Mouse (Mus musculus): ENCODE measurements around the gene Polrmt. TPM values are rescaled to one million over a fixed set of nuclear protein-coding genes. Genes with fewer than 3 reads are reported as not detected.

The Polrmt gene
- total and polyA plus RNA-seq, 2 experiments from 2014 or later, result 26.3 to 56.2 TPM

GRCm38 (mm10) chr10:79738259-79738658 lies 8.1 kb downstream of the Polrmt start:
- H3K27me3 ChIP-seq (ENCODE audit: control insufficient read depth, insufficient read depth, low read length), result no peaks in the 10 kb centered on the region
- H3K4me2 ChIP-seq (ENCODE audit: low read depth, low read length), result no peak overlapping the region
- TF ChIP-seq EP300 (IDR thresholded peaks at IDR 0.05; ENCODE audit: low read depth), result no peak
- peak; percentile 38 for TF ChIP-seq CTCF (IDR thresholded peaks at IDR 0.05; ENCODE audit: low read depth)
- no peak overlapping the region for H3K9ac ChIP-seq (replicated peaks; ENCODE audit: low read depth, low read length)
- no peaks in the 10 kb centered on the region for H3K4me1 ChIP-seq (ENCODE audit: control insufficient read depth, insufficient read depth)
- H3K4me3 ChIP-seq (ENCODE audit: low read depth, low read length), result no peak overlapping the region
- WGBS, result 94% methylated on average over 10 of the region's 10 CpGs
- peaks cover 85% of the 10 kb centered on the region for H3K36me3 ChIP-seq (replicated peaks; ENCODE audit: control insufficient read depth, insufficient read depth, low read length)
- peaks cover 7% of the 10 kb centered on the region; the same call in 1 of the 2 replicates for H3K9me3 ChIP-seq (replicated peaks; ENCODE audit: control insufficient read depth, low read length)
- no peak for ATAC-seq (ENCODE audit: insufficient read depth, low read depth)
- H3K27ac ChIP-seq (ENCODE audit: low read depth), result no peak overlapping the region
- DNase-seq (ENCODE audit: low spot score), result no peak

GRCm38 (mm10) chr10:79736706-79737105 lies 9.7 kb downstream of the Polrmt start:
- Histone ChIP-seq H3K4me3 (ENCODE audit: low read depth, low read length) (no peak overlapping the region), H3K27ac (ENCODE audit: low read depth) (no peak overlapping the region), H3K27me3 (ENCODE audit: control insufficient read depth, insufficient read depth, low read length) (no peaks in the 10 kb centered on the region), H3K4me1 (ENCODE audit: control insufficient read depth, insufficient read depth) (no peaks in the 10 kb centered on the region), H3K9ac (replicated peaks; ENCODE audit: low read depth, low read length) (no peak overlapping the region), H3K9me3 (replicated peaks; ENCODE audit: control insufficient read depth, low read length) (peaks cover 7% of the 10 kb centered on the region; the same call in 1 of the 2 replicates), H3K36me3 (replicated peaks; ENCODE audit: control insufficient read depth, insufficient read depth, low read length) (peaks cover 71% of the 10 kb centered on the region), H3K4me2 (ENCODE audit: low read depth, low read length) (no peak overlapping the region)
- TF ChIP-seq CTCF (IDR thresholded peaks at IDR 0.05; ENCODE audit: low read depth) (no peak), EP300 (IDR thresholded peaks at IDR 0.05; ENCODE audit: low read depth) (no peak)
- no peak for DNase-seq (ENCODE audit: low spot score)
- ATAC-seq (ENCODE audit: insufficient read depth, low read depth), result no peak
- 88% methylated on average over 14 of the region's 14 CpGs for WGBS

- no peak overlapping the region for H3K4me2 ChIP-seq (ENCODE audit: low read depth, low read length)
- DNase-seq (ENCODE audit: low spot score) (no peak), ATAC-seq (ENCODE audit: insufficient read depth, low read depth) (peak; percentile 28; the same call in 1 of the 2 replicates)
- H3K36me3 ChIP-seq (replicated peaks; ENCODE audit: control insufficient read depth, insufficient read depth, low read length), result peaks cover 58% of the 10 kb centered on the region
- peaks cover 7% of the 10 kb centered on the region; the same call in 1 of the 2 replicates for H3K9me3 ChIP-seq (replicated peaks; ENCODE audit: control insufficient read depth, low read length)
- no peaks in the 10 kb centered on the region for H3K4me1 ChIP-seq (ENCODE audit: control insufficient read depth, insufficient read depth)
- no peak overlapping the region for H3K4me3 ChIP-seq (ENCODE audit: low read depth, low read length)
- H3K9ac ChIP-seq (replicated peaks; ENCODE audit: low read depth, low read length), result no peak overlapping the region
- no peaks in the 10 kb centered on the region for H3K27me3 ChIP-seq (ENCODE audit: control insufficient read depth, insufficient read depth, low read length)
- no peak for TF ChIP-seq EP300 (IDR thresholded peaks at IDR 0.05; ENCODE audit: low read depth)
- peak; percentile 14; the same call in 1 of the 2 replicates for TF ChIP-seq CTCF (IDR thresholded peaks at IDR 0.05; ENCODE audit: low read depth)
- WGBS, result 29% methylated on average over 35 of the region's 52 CpGs
- no peak overlapping the region for H3K27ac ChIP-seq (ENCODE audit: low read depth)
Measured at GRCm38 (mm10) chr10:79735361-79735760, 11.0 kb downstream of the Polrmt start.

GRCm38 (mm10) chr10:79733847-79734246 lies 12.5 kb downstream of the Polrmt start:
- TF ChIP-seq CTCF (IDR thresholded peaks at IDR 0.05; ENCODE audit: low read depth), result no peak
- no peak for TF ChIP-seq EP300 (IDR thresholded peaks at IDR 0.05; ENCODE audit: low read depth)
- H3K27me3 ChIP-seq (ENCODE audit: control insufficient read depth, insufficient read depth, low read length), result no peaks in the 10 kb centered on the region
- DNase-seq (ENCODE audit: low spot score), result no peak

GRCm38 (mm10) chr10:79732500-79732899 lies 13.9 kb downstream of the Polrmt start:
- peaks cover 29% of the 10 kb centered on the region for H3K36me3 ChIP-seq (replicated peaks; ENCODE audit: control insufficient read depth, insufficient read depth, low read length)
- DNase-seq (ENCODE audit: low spot score), result no peak
- H3K27me3 ChIP-seq (ENCODE audit: control insufficient read depth, insufficient read depth, low read length), result no peaks in the 10 kb centered on the region
- H3K4me1 ChIP-seq (ENCODE audit: control insufficient read depth, insufficient read depth), result peaks cover 6% of the 10 kb centered on the region; the same call in 1 of the 2 replicates
- TF ChIP-seq CTCF (IDR thresholded peaks at IDR 0.05; ENCODE audit: low read depth) (peak; percentile 35), EP300 (IDR thresholded peaks at IDR 0.05; ENCODE audit: low read depth) (no peak)
- H3K4me2 ChIP-seq (ENCODE audit: low read depth, low read length), result no peak overlapping the region
- no peak overlapping the region for H3K4me3 ChIP-seq (ENCODE audit: low read depth, low read length)
- no peak overlapping the region for H3K27ac ChIP-seq (ENCODE audit: low read depth)
- 100% methylated on average over 1 of the region's 1 CpGs for WGBS
- no peaks in the 10 kb centered on the region for H3K9me3 ChIP-seq (replicated peaks; ENCODE audit: control insufficient read depth, low read length)
- H3K9ac ChIP-seq (replicated peaks; ENCODE audit: low read depth, low read length), result no peak overlapping the region
- ATAC-seq (ENCODE audit: insufficient read depth, low read depth), result no peak

More at GRCm38 (mm10) chr10:79733847-79734246, 12.5 kb downstream of the Polrmt start:
- Histone ChIP-seq H3K36me3 (replicated peaks; ENCODE audit: control insufficient read depth, insufficient read depth, low read length) (peaks cover 42% of the 10 kb centered on the region), H3K4me2 (ENCODE audit: low read depth, low read length) (no peak overlapping the region), H3K9me3 (replicated peaks; ENCODE audit: control insufficient read depth, low read length) (no peaks in the 10 kb centered on the region), H3K9ac (replicated peaks; ENCODE audit: low read depth, low read length) (no peak overlapping the region), H3K27ac (ENCODE audit: low read depth) (no peak overlapping the region), H3K4me1 (ENCODE audit: control insufficient read depth, insufficient read depth) (peaks cover 6% of the 10 kb centered on the region; the same call in 1 of the 2 replicates), H3K4me3 (ENCODE audit: low read depth, low read length) (no peak overlapping the region)
- WGBS, result 76% methylated on average over 15 of the region's 15 CpGs
- no peak for ATAC-seq (ENCODE audit: insufficient read depth, low read depth)
